Mouse (Mus musculus) hindbrain, embryonic 11.5 days (tissue): Measurements from ENCODE around the gene Afmid. TPM values are rescaled to one million over a fixed set of nuclear protein-coding genes. Genes with fewer than 3 reads are reported as not detected.
A peak's percentile ranks its signal among the peaks of the same experiment; 100 is the strongest.
"Not testable (repeated sequence)": the region's sequence is repeated elsewhere in the genome, so short reads cannot be mapped to it uniquely, and the experiment has no call there.

Experiments used
- ATAC-seq: fragments of 200-750 bp; cut with Nextera tagmentation; 2 replicates; pipeline ENCODE4 v1.8.0; 2017; ENCODE audit warnings: mild to moderate bottlenecking, moderate TSS enrichment, moderate library complexity; ENCODE audit not compliant: low FRiP score
- DNase-seq: peaks from one replicate; pipeline ENCODE4 v3.0.0-alpha.2; 2015; ENCODE audit warnings: low spot score
- H3K27ac ChIP-seq: fragments of 300-500 bp; sonication (generic); 2 replicates; pipeline ENCODE4 v1.5.1; 2014; ENCODE audit warnings: mild to moderate bottlenecking, low read depth, low read length
- H3K27me3 ChIP-seq: fragments of 300-500 bp; sonication (generic); 2 replicates; pipeline ENCODE4 v1.6.1; 2014; ENCODE audit warnings: mild to moderate bottlenecking, low read length, moderate library complexity, mixed read lengths; ENCODE audit not compliant: control insufficient read depth, insufficient read depth
- H3K36me3 ChIP-seq: fragments of 300-500 bp; sonication (generic); 2 replicates; pipeline ENCODE4 v1.6.1; 2014; ENCODE audit warnings: mild to moderate bottlenecking, low read length, moderate library complexity, mixed read lengths; ENCODE audit not compliant: control insufficient read depth, insufficient read depth
- H3K4me1 ChIP-seq: fragments of 300-500 bp; sonication (generic); replicated peaks from 2 replicates; pipeline ENCODE4 v1.6.1; 2014; ENCODE audit warnings: low read length, mixed read lengths; ENCODE audit not compliant: control insufficient read depth, insufficient read depth
- H3K4me2 ChIP-seq: fragments of 300-500 bp; sonication (generic); replicated peaks from 2 replicates; pipeline ENCODE4 v1.6.1; 2014; ENCODE audit warnings: mild to moderate bottlenecking, low read depth, low read length
- H3K4me3 ChIP-seq: fragments of 300-500 bp; sonication (generic); 2 replicates; pipeline ENCODE4 v1.5.1; 2014; ENCODE audit warnings: low read depth, low read length
- H3K9ac ChIP-seq: fragments of 300-500 bp; sonication (generic); 2 replicates; pipeline ENCODE4 v1.6.1; 2014; ENCODE audit warnings: low read depth, low read length
- H3K9me3 ChIP-seq: fragments of 300-500 bp; sonication (generic); 2 replicates; pipeline ENCODE4 v1.6.1; 2016; ENCODE audit warnings: low read length; ENCODE audit not compliant: control insufficient read depth
- WGBS: fragments of 180-500 bp; shearing (Covaris S2); extraction: QIAGEN DNeasy Blood & Tissue Kit; methylation state at CpG from one replicate; pipeline ENCODE4 v1.1.7; 2014; 5-methylcytosine and 5-hydroxymethylcytosine counted together
- polyA plus RNA-seq: library from polyadenylated mRNA; unstranded; fragments of >200 nt; fragmentation: Nextera tagmentation; extraction: Ambion mirVana; gene quantifications from 2 replicates; pipeline ENCODE4 v1.2.1, GENCODE M21; 2014

Afmid gene
- polyA plus RNA-seq, 1 experiment from 2014 or later: 3.5 TPM

DNA sequence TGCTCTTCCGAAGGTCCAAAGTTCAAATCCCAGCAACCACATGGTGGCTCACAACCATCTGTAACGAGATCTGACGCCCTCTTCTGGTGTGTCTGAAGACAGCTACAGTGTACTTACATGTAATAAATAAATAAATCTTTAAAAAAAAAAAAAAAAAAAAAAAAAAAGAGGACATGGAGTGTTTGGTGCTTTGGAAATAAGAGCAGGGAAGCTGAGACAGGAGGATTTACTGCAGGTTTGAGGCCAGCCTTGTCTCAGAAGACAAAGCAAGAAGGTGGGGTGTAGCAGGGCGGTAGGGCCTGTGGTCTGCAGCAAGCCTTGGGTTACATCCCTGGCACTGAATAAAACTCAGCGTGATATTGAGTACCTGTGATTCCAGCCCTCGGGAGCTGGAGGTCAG, 7.8 kb downstream of the Afmid start:
- H3K36me3 ChIP-seq, H3K4me1 ChIP-seq, H3K9me3 ChIP-seq, H3K27ac ChIP-seq, H3K9ac ChIP-seq, DNase-seq, H3K27me3 ChIP-seq, H3K4me2 ChIP-seq, H3K4me3 ChIP-seq, ATAC-seq: not testable (repeated sequence)
- WGBS: 94% methylated on average over 4 of the region's 6 CpGs

DNA sequence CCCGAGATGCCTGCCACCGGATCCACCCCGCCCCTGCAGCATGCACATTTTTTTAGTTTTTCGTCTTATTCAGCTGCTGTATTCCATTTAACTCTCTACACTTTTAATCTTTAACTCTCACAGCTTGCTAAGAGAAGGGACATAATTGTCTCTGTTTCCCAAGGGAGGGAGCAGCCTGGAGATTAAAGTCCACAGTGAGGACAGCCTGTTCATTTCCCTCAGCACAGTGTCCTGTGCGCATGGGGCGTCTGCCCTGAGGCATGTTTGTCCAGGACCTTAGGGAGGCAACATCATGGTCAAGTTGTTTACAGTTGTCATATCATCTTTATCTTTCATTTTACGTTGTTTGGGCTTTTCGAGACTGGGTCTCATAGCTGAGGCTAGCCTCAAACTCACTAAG, 8.4 kb downstream of the Afmid start:
- WGBS: 92% methylated on average over 8 of the region's 8 CpGs
- no peak overlapping the region for H3K4me2 ChIP-seq
- H3K27me3 ChIP-seq: no peaks in the 10 kb centered on the region
- no peak overlapping the region for H3K4me3 ChIP-seq
- no peak overlapping the region for H3K27ac ChIP-seq
- H3K9me3 ChIP-seq: no peaks in the 10 kb centered on the region
- peaks cover 6% of the 10 kb centered on the region; the same call in 1 of the 2 replicates for H3K4me1 ChIP-seq
- H3K9ac ChIP-seq: no peak overlapping the region
- no peaks in the 10 kb centered on the region for H3K36me3 ChIP-seq
- DNase-seq (no peak), ATAC-seq (no peak)

DNA sequence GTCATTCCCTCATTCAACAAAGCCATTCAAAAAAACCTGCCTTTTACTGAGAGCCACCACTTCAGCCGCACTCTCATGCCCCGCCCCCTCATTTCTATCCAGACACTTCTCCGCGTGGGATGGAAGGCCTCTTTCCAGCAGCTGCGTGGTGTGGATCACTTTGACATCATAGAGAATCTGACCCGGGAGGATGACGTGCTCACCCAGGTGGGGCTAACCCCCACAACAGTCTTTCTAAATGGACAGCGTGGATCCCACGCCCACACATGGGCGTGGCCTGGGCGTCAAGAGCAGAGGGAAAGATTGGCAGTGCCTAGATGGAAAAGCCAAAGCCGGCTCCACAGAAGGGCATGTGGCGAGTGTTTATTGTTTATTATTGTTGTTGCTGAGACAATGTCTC, 10.6 kb downstream of the Afmid start:
- Histone ChIP-seq H3K27ac (no peak overlapping the region), H3K9me3 (no peaks in the 10 kb centered on the region), H3K4me3 (no peak overlapping the region), H3K36me3 (no peaks in the 10 kb centered on the region), H3K4me2 (peak overlapping the region; percentile 8; the same call in 1 of the 2 replicates), H3K4me1 (peaks cover 6% of the 10 kb centered on the region; the same call in 1 of the 2 replicates), H3K27me3 (no peaks in the 10 kb centered on the region), H3K9ac (no peak overlapping the region)
- peak; percentile 38 for DNase-seq
- 25% methylated on average over 13 of the region's 13 CpGs for WGBS
- ATAC-seq: no peak

DNA sequence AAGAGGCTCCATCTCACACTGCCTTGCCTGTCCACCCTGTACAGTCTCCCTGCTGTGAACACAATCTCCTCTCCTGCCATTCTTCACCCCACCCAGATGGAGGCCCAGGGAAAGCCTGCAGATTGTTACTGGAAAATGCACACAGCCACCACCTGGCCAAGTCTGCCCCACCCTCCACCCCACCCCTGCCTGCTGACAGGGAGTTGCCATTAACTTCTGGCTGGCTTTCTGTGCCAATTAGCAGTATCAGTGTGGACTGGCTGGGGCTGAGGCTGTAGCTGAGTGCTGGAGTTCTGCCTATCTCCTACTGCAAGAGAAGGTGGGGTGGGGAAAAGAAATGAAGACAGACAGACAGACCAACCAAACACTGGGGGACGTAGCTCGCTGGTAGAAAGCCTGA, 12.8 kb downstream of the Afmid start:
- DNase-seq: no peak

DNA sequence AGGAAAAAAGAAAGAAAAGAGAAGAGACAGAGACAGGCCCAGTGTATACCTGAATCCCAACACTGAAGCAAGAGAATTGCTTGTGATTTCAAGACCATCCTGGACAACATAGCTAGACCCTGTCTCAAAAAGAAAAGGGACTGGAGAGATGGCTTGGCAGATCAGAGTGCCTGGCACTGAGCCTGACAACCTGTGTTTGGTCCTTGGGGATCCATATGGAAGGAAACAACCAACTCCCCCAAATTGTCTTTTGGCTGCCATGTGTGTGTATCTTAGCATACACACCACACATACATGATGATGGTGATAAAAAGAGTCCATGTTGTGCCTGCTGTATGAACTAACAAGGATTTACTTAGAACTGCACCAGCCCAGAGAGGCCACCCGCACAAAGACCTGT, 13.3 kb downstream of the Afmid start:
- ATAC-seq: no peak
- no peak for DNase-seq
- 79% methylated on average over 1 of the region's 1 CpGs for WGBS
- no peaks in the 10 kb centered on the region for H3K4me1 ChIP-seq
- H3K9me3 ChIP-seq: no peaks in the 10 kb centered on the region
- H3K36me3 ChIP-seq: no peaks in the 10 kb centered on the region
- H3K4me2 ChIP-seq: no peak overlapping the region
- H3K4me3 ChIP-seq: no peak overlapping the region
- no peaks in the 10 kb centered on the region for H3K27me3 ChIP-seq
- H3K27ac ChIP-seq: no peak overlapping the region
- no peak overlapping the region for H3K9ac ChIP-seq

More for the DNA sequence above, 12.8 kb downstream of the Afmid start:
- no peak overlapping the region for H3K4me3 ChIP-seq
- no peaks in the 10 kb centered on the region for H3K36me3 ChIP-seq
- no peak overlapping the region for H3K27ac ChIP-seq
- no peak overlapping the region for H3K4me2 ChIP-seq
- H3K9ac ChIP-seq: no peak overlapping the region
- H3K9me3 ChIP-seq: no peaks in the 10 kb centered on the region
- WGBS: 79% methylated on average over 2 of the region's 2 CpGs
- ATAC-seq: no peak
- no peaks in the 10 kb centered on the region for H3K4me1 ChIP-seq
- H3K27me3 ChIP-seq: no peaks in the 10 kb centered on the region

DNA sequence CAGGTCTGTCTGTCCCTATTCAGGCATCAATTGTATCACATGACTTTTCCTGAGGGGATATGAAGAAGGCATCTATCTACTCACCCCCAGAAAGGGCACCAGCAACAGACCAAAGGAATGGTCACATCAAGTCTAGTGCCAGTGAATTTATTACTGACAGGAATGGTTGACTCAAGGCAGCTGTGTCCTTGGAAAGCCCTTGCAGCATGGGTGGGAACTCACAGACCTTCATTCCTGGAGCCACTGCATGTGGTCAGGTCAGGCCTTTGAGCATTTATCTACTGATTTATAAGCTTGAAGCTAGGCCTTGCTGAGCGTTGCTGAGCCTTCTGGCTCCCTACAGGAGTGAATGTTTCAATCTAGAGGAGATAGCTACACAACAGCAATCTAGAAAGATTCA, 15.2 kb downstream of the Afmid start:
- Histone ChIP-seq H3K27me3 (no peaks in the 10 kb centered on the region), H3K4me3 (no peak overlapping the region), H3K4me2 (no peak overlapping the region), H3K9ac (no peak overlapping the region), H3K9me3 (no peaks in the 10 kb centered on the region), H3K4me1 (no peaks in the 10 kb centered on the region), H3K27ac (no peak overlapping the region), H3K36me3 (no peaks in the 10 kb centered on the region)
- WGBS: 45% methylated on average over 1 of the region's 1 CpGs
- DNase-seq: no peak
- ATAC-seq: no peak

DNA sequence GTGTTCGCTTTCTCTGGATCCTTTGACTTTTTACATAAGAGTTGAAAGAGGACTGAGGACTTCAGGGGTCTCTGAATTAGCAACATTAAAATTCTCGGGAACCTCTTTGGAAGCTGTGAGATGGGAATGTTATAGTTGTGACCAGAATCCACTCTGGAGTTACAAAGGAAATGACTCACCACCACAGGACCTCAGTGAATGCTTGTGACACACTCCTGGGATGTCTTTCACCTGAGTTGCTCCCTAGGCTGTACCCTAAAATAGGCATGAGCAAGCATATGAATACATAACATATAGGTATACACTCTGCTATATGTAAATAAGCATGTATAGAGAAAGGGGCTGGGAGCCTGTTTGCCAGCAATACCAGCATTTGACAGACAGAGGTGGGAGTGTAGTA, 17.7 kb downstream of the Afmid start:
- H3K4me2 ChIP-seq: no peak overlapping the region
- ATAC-seq (no peak), DNase-seq (no peak)
- H3K4me1 ChIP-seq: peaks cover 5% of the 10 kb centered on the region; the same call in 1 of the 2 replicates
- no peaks in the 10 kb centered on the region for H3K27me3 ChIP-seq
- WGBS: 88% methylated on average over 2 of the region's 2 CpGs
- H3K36me3 ChIP-seq: no peaks in the 10 kb centered on the region
- no peak overlapping the region for H3K27ac ChIP-seq
- H3K4me3 ChIP-seq: no peak overlapping the region
- H3K9me3 ChIP-seq: no peaks in the 10 kb centered on the region
- no peak overlapping the region for H3K9ac ChIP-seq

DNA sequence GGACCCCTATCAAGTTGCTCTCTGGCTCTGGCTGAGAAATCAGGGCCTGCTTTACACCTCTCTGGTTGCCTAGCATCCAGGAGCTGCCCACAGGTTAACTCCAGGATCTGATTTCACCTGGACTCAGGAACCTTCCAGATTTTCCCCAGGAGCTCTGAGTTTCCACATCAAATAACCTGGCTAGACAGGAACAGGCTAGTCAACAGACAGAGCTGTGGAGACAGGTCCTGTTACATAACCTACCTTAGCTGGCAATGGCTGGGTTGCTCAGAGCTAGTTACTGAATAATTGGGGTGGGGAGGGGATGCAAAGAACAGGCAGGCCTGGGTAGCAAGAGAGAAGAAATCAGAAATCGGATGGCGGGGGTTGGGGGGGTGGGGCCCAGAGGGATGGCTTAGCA, 19.3 kb downstream of the Afmid start:
- no peak overlapping the region for H3K4me3 ChIP-seq
- no peaks in the 10 kb centered on the region for H3K36me3 ChIP-seq
- no peaks in the 10 kb centered on the region for H3K27me3 ChIP-seq
- H3K4me1 ChIP-seq: peaks cover 9% of the 10 kb centered on the region; the same call in 1 of the 2 replicates
- no peak overlapping the region for H3K9ac ChIP-seq
- 69% methylated on average over 2 of the region's 2 CpGs for WGBS
- no peak overlapping the region for H3K4me2 ChIP-seq
- no peaks in the 10 kb centered on the region for H3K9me3 ChIP-seq
- ATAC-seq (no peak), DNase-seq (no peak)
- no peak overlapping the region for H3K27ac ChIP-seq

DNA sequence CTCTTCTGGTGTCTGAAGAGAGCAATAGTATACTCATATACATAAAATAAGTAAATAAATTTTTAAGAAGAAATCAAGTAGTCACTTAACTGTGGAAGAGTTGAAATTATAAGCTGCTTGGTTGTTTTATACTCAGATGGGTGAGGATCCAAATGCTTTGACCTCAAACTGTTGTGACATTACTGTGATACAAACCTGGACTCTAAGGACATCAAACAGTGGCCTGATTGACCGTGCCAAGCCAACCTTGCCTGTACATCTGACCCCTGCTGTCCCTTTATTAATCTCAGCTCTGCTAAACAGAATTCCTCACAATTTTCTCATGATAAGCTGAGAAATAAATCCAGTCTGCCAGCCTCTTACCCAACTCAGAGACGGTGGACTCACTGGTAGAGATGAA, 19.9 kb downstream of the Afmid start:
- H3K36me3 ChIP-seq: no peaks in the 10 kb centered on the region
- H3K27me3 ChIP-seq: no peaks in the 10 kb centered on the region
- H3K4me3 ChIP-seq: no peak overlapping the region
- WGBS: 80% methylated on average over 2 of the region's 2 CpGs
- ATAC-seq (no peak), DNase-seq (no peak)
- no peak overlapping the region for H3K9ac ChIP-seq
- peaks cover 12% of the 10 kb centered on the region; the same call in 1 of the 2 replicates for H3K4me1 ChIP-seq
- no peaks in the 10 kb centered on the region for H3K9me3 ChIP-seq
- H3K4me2 ChIP-seq: no peak overlapping the region
- no peak overlapping the region for H3K27ac ChIP-seq
